Mouse (Mus musculus): Measurements from ENCODE around the gene Pga5. TPM values are rescaled to one million over a fixed set of nuclear protein-coding genes. Genes with fewer than 3 reads are reported as not detected.

Gene Pga5
- polyA plus RNA-seq, 1 experiment from 2014 or later, result 22,358 TPM

- no peaks in the 10 kb centered on the region for H3K36me3 ChIP-seq (ENCODE audit: control insufficient read depth, insufficient read depth, low read length)
- no peak overlapping the region for H3K27ac ChIP-seq (replicated peaks)
- H3K27me3 ChIP-seq (ENCODE audit: control insufficient read depth, insufficient read depth, low read length), result no peaks in the 10 kb centered on the region
- TF ChIP-seq EP300 (optimal IDR thresholded peaks at IDR 0.05) (no peak), CTCF (IDR thresholded peaks at IDR 0.05; ENCODE audit: low read depth) (no peak)
- ATAC-seq (ENCODE audit: low FRiP score, low TSS enrichment) (no peak), DNase-seq (ENCODE audit: low spot score) (peak; percentile 30)
- H3K9ac ChIP-seq (ENCODE audit: low read length), result no peak overlapping the region
- no peak overlapping the region for H3K4me2 ChIP-seq (replicated peaks; ENCODE audit: low read depth)
- no peak overlapping the region for H3K4me3 ChIP-seq (ENCODE audit: low read depth, low read length)
- no peaks in the 10 kb centered on the region for H3K9me3 ChIP-seq (ENCODE audit: control insufficient read depth, low read length)
- H3K4me1 ChIP-seq (replicated peaks; ENCODE audit: control insufficient read depth, insufficient read depth), result no peaks in the 10 kb centered on the region
- 53% methylated on average over 1 of the region's 1 CpGs for WGBS
Measured at GRCm38 (mm10) chr19:10673275-10673674, 4.6 kb downstream of the Pga5 start.

GRCm38 (mm10) chr19:10671854-10672417 is 5.9 kb downstream of the Pga5 start:
- peak; percentile 45 for TF ChIP-seq EP300 (optimal IDR thresholded peaks at IDR 0.05)
- no peak for TF ChIP-seq CTCF (IDR thresholded peaks at IDR 0.05; ENCODE audit: low read depth)
- H3K4me3 ChIP-seq (ENCODE audit: low read depth, low read length), result no peak overlapping the region
- H3K4me1 ChIP-seq (replicated peaks; ENCODE audit: control insufficient read depth, insufficient read depth), result no peaks in the 10 kb centered on the region
- H3K27me3 ChIP-seq (ENCODE audit: control insufficient read depth, insufficient read depth, low read length), result no peaks in the 10 kb centered on the region
- no peaks in the 10 kb centered on the region for H3K9me3 ChIP-seq (ENCODE audit: control insufficient read depth, low read length)
- H3K9ac ChIP-seq (ENCODE audit: low read length), result no peak overlapping the region
- no peak overlapping the region for H3K27ac ChIP-seq (replicated peaks)
- WGBS, result 60% methylated on average over 9 of the region's 9 CpGs
- H3K36me3 ChIP-seq (ENCODE audit: control insufficient read depth, insufficient read depth, low read length), result no peaks in the 10 kb centered on the region
- H3K4me2 ChIP-seq (replicated peaks; ENCODE audit: low read depth), result no peak overlapping the region
- DNase-seq (ENCODE audit: low spot score), result peak; percentile 67
- ATAC-seq (ENCODE audit: low FRiP score, low TSS enrichment), result peak; percentile 27

GRCm38 (mm10) chr19:10671319-10671718 is 6.6 kb downstream of the Pga5 start:
- no peak overlapping the region for H3K4me2 ChIP-seq (replicated peaks; ENCODE audit: low read depth)
- no peaks in the 10 kb centered on the region for H3K9me3 ChIP-seq (ENCODE audit: control insufficient read depth, low read length)
- no peak overlapping the region for H3K27ac ChIP-seq (replicated peaks)
- H3K4me3 ChIP-seq (ENCODE audit: low read depth, low read length), result no peak overlapping the region
- TF ChIP-seq EP300 (optimal IDR thresholded peaks at IDR 0.05) (peak; percentile 1), CTCF (IDR thresholded peaks at IDR 0.05; ENCODE audit: low read depth) (no peak)
- H3K36me3 ChIP-seq (ENCODE audit: control insufficient read depth, insufficient read depth, low read length), result no peaks in the 10 kb centered on the region
- no peaks in the 10 kb centered on the region for H3K27me3 ChIP-seq (ENCODE audit: control insufficient read depth, insufficient read depth, low read length)
- DNase-seq (ENCODE audit: low spot score), result peak; percentile 62
- H3K9ac ChIP-seq (ENCODE audit: low read length), result no peak overlapping the region
- no peaks in the 10 kb centered on the region for H3K4me1 ChIP-seq (replicated peaks; ENCODE audit: control insufficient read depth, insufficient read depth)
- ATAC-seq (ENCODE audit: low FRiP score, low TSS enrichment), result peak; percentile 36
- WGBS, result 70% methylated on average over 4 of the region's 4 CpGs

GRCm38 (mm10) chr19:10665499-10665898 is 12.4 kb downstream of the Pga5 start:
- H3K4me3 ChIP-seq (ENCODE audit: low read depth, low read length), result no peak overlapping the region
- no peak overlapping the region for H3K27ac ChIP-seq (replicated peaks)
- H3K4me2 ChIP-seq (replicated peaks; ENCODE audit: low read depth), result no peak overlapping the region
- TF ChIP-seq EP300 (optimal IDR thresholded peaks at IDR 0.05) (no peak), CTCF (IDR thresholded peaks at IDR 0.05; ENCODE audit: low read depth) (peak; percentile 89)
- no peaks in the 10 kb centered on the region for H3K9me3 ChIP-seq (ENCODE audit: control insufficient read depth, low read length)
- no peak overlapping the region for H3K9ac ChIP-seq (ENCODE audit: low read length)
- ATAC-seq (ENCODE audit: low FRiP score, low TSS enrichment), result 0 out of 2 replicates have a peak, but pooled peaks have one; percentile 11
- peak; percentile 78 for DNase-seq (ENCODE audit: low spot score)
- no peaks in the 10 kb centered on the region for H3K27me3 ChIP-seq (ENCODE audit: control insufficient read depth, insufficient read depth, low read length)
- H3K36me3 ChIP-seq (ENCODE audit: control insufficient read depth, insufficient read depth, low read length), result no peaks in the 10 kb centered on the region
- 6% methylated on average over 2 of the region's 2 CpGs for WGBS
- no peaks in the 10 kb centered on the region for H3K4me1 ChIP-seq (replicated peaks; ENCODE audit: control insufficient read depth, insufficient read depth)

- ATAC-seq (ENCODE audit: low FRiP score, low TSS enrichment) (no peak), DNase-seq (ENCODE audit: low spot score) (no peak)
- Histone ChIP-seq H3K9ac (ENCODE audit: low read length) (no peak overlapping the region), H3K4me2 (replicated peaks; ENCODE audit: low read depth) (no peak overlapping the region), H3K36me3 (ENCODE audit: control insufficient read depth, insufficient read depth, low read length) (no peaks in the 10 kb centered on the region), H3K27me3 (ENCODE audit: control insufficient read depth, insufficient read depth, low read length) (no peaks in the 10 kb centered on the region), H3K9me3 (ENCODE audit: control insufficient read depth, low read length) (no peaks in the 10 kb centered on the region), H3K4me3 (ENCODE audit: low read depth, low read length) (no peak overlapping the region), H3K27ac (replicated peaks) (no peak overlapping the region), H3K4me1 (replicated peaks; ENCODE audit: control insufficient read depth, insufficient read depth) (no peaks in the 10 kb centered on the region)
- 63% methylated on average over 3 of the region's 3 CpGs for WGBS
- TF ChIP-seq CTCF (IDR thresholded peaks at IDR 0.05; ENCODE audit: low read depth), result no peak
- no peak for TF ChIP-seq EP300 (optimal IDR thresholded peaks at IDR 0.05)
Measured at GRCm38 (mm10) chr19:10665093-10665492, 12.8 kb downstream of the Pga5 start.

GRCm38 (mm10) chr19:10662665-10663064 is 15.2 kb downstream of the Pga5 start:
- no peaks in the 10 kb centered on the region for H3K27me3 ChIP-seq (ENCODE audit: control insufficient read depth, insufficient read depth, low read length)
- WGBS, result 70% methylated on average over 3 of the region's 3 CpGs

More at GRCm38 (mm10) chr19:10662665-10663064, 15.2 kb downstream of the Pga5 start:
- Histone ChIP-seq H3K9ac (ENCODE audit: low read length) (no peak overlapping the region), H3K36me3 (ENCODE audit: control insufficient read depth, insufficient read depth, low read length) (no peaks in the 10 kb centered on the region), H3K27ac (replicated peaks) (no peak overlapping the region), H3K9me3 (ENCODE audit: control insufficient read depth, low read length) (no peaks in the 10 kb centered on the region), H3K4me1 (replicated peaks; ENCODE audit: control insufficient read depth, insufficient read depth) (no peaks in the 10 kb centered on the region), H3K4me3 (ENCODE audit: low read depth, low read length) (no peak overlapping the region), H3K4me2 (replicated peaks; ENCODE audit: low read depth) (no peak overlapping the region)
- DNase-seq (ENCODE audit: low spot score), result no peak
- ATAC-seq (ENCODE audit: low FRiP score, low TSS enrichment), result no peak
- TF ChIP-seq EP300 (optimal IDR thresholded peaks at IDR 0.05), result no peak
- no peak for TF ChIP-seq CTCF (IDR thresholded peaks at IDR 0.05; ENCODE audit: low read depth)

Data from stomach, postnatal 0 days (tissue).